7 mouse cellular contexts compared by ENCODE assay signal in the genomic region with DNA sequence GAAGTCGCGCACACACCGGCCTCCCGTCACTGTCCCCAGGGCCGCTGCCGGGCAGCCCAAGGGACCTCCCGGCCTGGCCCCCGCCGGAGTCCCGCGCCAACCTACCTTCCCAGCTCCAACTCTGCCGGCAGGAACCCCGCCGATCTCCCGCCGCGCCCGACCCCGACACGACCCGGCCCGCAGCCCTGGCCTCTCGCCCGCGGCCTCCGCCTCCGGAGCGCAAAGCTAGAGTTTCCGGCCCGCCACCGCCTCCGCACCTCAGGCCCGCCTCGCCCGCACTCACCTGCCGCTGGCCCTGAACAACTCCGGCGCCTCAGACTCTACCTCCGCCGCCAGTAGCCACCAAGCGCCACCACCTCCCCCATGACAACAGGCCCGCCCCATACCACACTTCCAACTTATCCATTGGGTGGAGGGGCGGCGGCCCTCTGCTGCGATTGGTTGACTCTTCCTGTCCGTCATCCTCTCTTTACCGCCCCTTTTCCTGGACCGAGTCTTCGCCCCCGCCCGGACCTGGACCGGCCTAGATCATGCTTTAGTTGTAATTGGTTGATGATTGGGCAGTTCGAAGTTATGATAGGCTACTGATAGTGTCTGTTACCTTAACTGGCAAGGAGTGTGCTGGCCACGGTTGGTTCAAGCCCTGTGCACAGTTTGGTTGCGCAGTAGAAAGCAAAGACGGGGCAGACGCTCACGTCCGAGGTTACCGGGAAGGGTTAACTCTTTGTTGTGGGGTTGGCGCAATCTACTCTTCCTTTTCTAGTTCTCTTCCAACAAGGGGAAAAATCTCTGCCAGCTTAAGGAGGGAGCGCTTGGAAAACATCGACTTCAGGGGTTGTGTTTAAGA. TPM values are rescaled to one million over a fixed set of nuclear protein-coding genes. Genes with fewer than 3 reads are reported as not detected.
A peak's percentile ranks its signal among the peaks of the same experiment; 100 is the strongest.
DNase-seq lines count a peak whose midpoint lies in the region; ATAC-seq lines count a peak whose summit lies in the region.

A gene (minus strand): TSS at position 400 of the 847 bp plus-strand sequence.

- DNase-seq in adrenal gland, adult 8-10 months, result peak; percentile 99
- DNase-seq in embryo, embryonic 9.5 days (ENCODE audit: extremely low spot score), result peak; percentile 98
- peak; percentile 92 to 96 for DNase-seq in gastrocnemius, postnatal 4 days (ENCODE audit: low spot score in 2 of 2)
- DNase-seq in left cerebral cortex, postnatal 36 days (ENCODE audit: low spot score in 2 of 2), result peak; percentile 98 to 99
- peak; percentile 99 for DNase-seq in midbrain, embryonic 11.5 days (ENCODE audit: low spot score, missing footprints)
- DNase-seq in skeletal muscle tissue, adult 2 months (ENCODE audit: low read depth, low spot score), result peak; percentile 99

- H3K27me3 ChIP-seq in intestine, embryonic 16.5 days (replicated peaks; ENCODE audit: control insufficient read depth, insufficient read depth, low read length), result no peaks in the 10 kb centered on the region
- no peaks in the 10 kb centered on the region for H3K27me3 ChIP-seq in midbrain, embryonic 11.5 days (ENCODE audit: control insufficient read depth, insufficient read depth, low read length)

- no peaks in the 10 kb centered on the region for H3K9me3 ChIP-seq in intestine, embryonic 16.5 days (ENCODE audit: control insufficient read depth, low read length)
- no peaks in the 10 kb centered on the region for H3K9me3 ChIP-seq in midbrain, embryonic 11.5 days (ENCODE audit: control insufficient read depth, low read length)

- 0 out of 2 replicates have a peak, but pooled peaks cover 2% of the 10 kb centered on the region for H3K36me3 ChIP-seq in intestine, embryonic 16.5 days (ENCODE audit: control insufficient read depth, insufficient read depth, low read length)
- no peaks in the 10 kb centered on the region for H3K36me3 ChIP-seq in midbrain, embryonic 11.5 days (ENCODE audit: control insufficient read depth, insufficient read depth, low read length)

- peak within 1 kb of the TSS; percentile 90 for H3K27ac ChIP-seq in intestine, embryonic 16.5 days (ENCODE audit: low read length)
- peak within 1 kb of the TSS; percentile 71 for H3K27ac ChIP-seq in midbrain, embryonic 11.5 days (ENCODE audit: low read depth, low read length)

- peak within 1 kb of the TSS; percentile 98 for H3K4me3 ChIP-seq in intestine, embryonic 16.5 days (ENCODE audit: low read length)
- peak within 1 kb of the TSS; percentile 95 for H3K4me3 ChIP-seq in midbrain, embryonic 11.5 days (ENCODE audit: low read depth, low read length)

- H3K4me1 ChIP-seq in intestine, embryonic 16.5 days (ENCODE audit: control insufficient read depth, insufficient read depth, low read length), result peaks cover 22% of the 10 kb centered on the region
- H3K4me1 ChIP-seq in midbrain, embryonic 11.5 days (ENCODE audit: control insufficient read depth, insufficient read depth, low read length), result peaks cover 6% of the 10 kb centered on the region; the same call in 1 of the 2 replicates

- H3K4me2 ChIP-seq in intestine, embryonic 16.5 days (ENCODE audit: low read depth, low read length), result peak within 1 kb of the TSS; percentile 73
- peak within 1 kb of the TSS; percentile 76 for H3K4me2 ChIP-seq in midbrain, embryonic 11.5 days

- H3K9ac ChIP-seq in intestine, embryonic 16.5 days (ENCODE audit: low read depth, low read length), result peak within 1 kb of the TSS; percentile 96
- peak within 1 kb of the TSS; percentile 90 for H3K9ac ChIP-seq in midbrain, embryonic 11.5 days (ENCODE audit: low read length)

- ATAC-seq in intestine, embryonic 16.5 days, result peak; percentile 99
- ATAC-seq in midbrain, embryonic 11.5 days (ENCODE audit: low FRiP score), result peak; percentile 100

- WGBS in intestine, embryonic 16.5 days, result under 1% methylated on average over 63 of the region's 63 CpGs
- WGBS in midbrain, embryonic 11.5 days, result under 1% methylated on average over 59 of the region's 63 CpGs

- intact Hi-C loops in left cerebral cortex, postnatal 36 days (cut with DNase I), result loop anchor here (5.0 kb wide), 1 partner anchor 69 kb away; no protein-coding TSS in a partner anchor

RNA-seq across cellular contexts. Expression of the gene that starts here (rescaled TPM):
- total RNA-seq in adrenal gland, adult 8-10 months (2022), result 10 to 100 TPM; 42.0 to 62.1 (median 55.7) TPM
- 10 to 100 TPM; 26.5 to 28.8 TPM for total RNA-seq in gastrocnemius, postnatal 4 days (2021)
- 35.7 and 36.1 TPM in 2 replicates for polyA plus RNA-seq in intestine, embryonic 16.5 days (2015; fragmentation: Nextera tagmentation; extraction: Ambion mirVana)
- total RNA-seq in left cerebral cortex, postnatal 36 days (2021), result 10 to 100 TPM; 59.4 to 76.9 TPM
- polyA plus RNA-seq in midbrain, embryonic 11.5 days (2014; fragmentation: Nextera tagmentation; extraction: Ambion mirVana), result 27.2 and 27.8 TPM in 2 replicates

Comparison
In these comparisons a context has a peak if more than half of its experiments do, and no peak if none do; other contexts are left out.
1. Peak in every context shown above with its lines: DNase-seq, ATAC-seq, H3K4me3 ChIP-seq and H3K27ac ChIP-seq.